Mouse (Mus musculus) brain, embryonic 14.5 days (tissue): ENCODE data around the gene Olfr251.

Experiments used
- CTCF ChIP-seq: fragments of 200-500 bp; IDR thresholded peaks from 2 replicates; pipeline ENCODE4 v1.5.1; 2012; ENCODE audit warnings: inconsistent platforms, mild to moderate bottlenecking, moderate library complexity, borderline replicate concordance; ENCODE audit not compliant: insufficient read depth, insufficient read length; ENCODE audit errors: extremely low read depth
- POLR2A ChIP-seq: fragments of 200-500 bp; IDR thresholded peaks from 2 replicates; pipeline ENCODE4 v1.6.1; 2012; ENCODE audit warnings: mild to moderate bottlenecking, inconsistent platforms, borderline replicate concordance; ENCODE audit not compliant: poor library complexity, insufficient read depth, insufficient read length, severe bottlenecking; ENCODE audit errors: extremely low read depth

DNA sequence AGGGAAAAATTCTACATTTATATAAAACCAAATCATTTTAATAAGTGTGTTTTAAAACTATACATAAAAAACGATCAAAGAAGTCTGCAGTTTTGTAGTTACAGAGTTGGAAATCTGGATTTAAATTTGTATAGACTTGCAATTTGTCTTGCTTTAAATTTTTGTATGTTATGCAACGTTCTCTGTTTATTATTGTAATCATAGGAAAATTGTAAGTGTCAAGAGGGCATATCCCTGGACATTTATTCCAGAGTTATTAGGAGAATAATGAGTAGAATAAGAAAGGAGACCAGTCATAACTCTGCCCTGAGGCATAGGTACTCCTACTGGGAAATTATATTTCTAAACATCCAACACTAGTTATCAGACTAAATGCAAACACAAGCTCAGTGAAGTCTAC is at the start of gene Olfr251:
- TF ChIP-seq POLR2A (no peak), CTCF (no peak)
